Mouse (Mus musculus): ENCODE measurements around the gene Hmgcll1. TPM values are rescaled to one million over a fixed set of nuclear protein-coding genes. Genes with fewer than 3 reads are reported as not detected.

The Hmgcll1 gene
- total RNA-seq (2021) (under 1 TPM in 1 of 2 experiments, not detected in 1; 0.18 TPM), polyA plus RNA-seq (2012; rRNA removed) (0.12 and 0.29 TPM in 2 replicates)
- long read RNA-seq: 0 reads

GRCm38 (mm10) chr9:76014631-76015531 lies at the start of gene Hmgcll1:
Hmgcll1 (plus strand) TSS chr9:76014855.
- no peaks in the 10 kb centered on the region for H3K36me3 ChIP-seq (ENCODE audit: control insufficient read depth, insufficient read depth, low read length)
- 30% methylated on average over 40 of the region's 40 CpGs for WGBS
- intact Hi-C loops (cut with DNase I): no loop called here
- no peak for TF ChIP-seq POLR2A (IDR thresholded peaks at IDR 0.05; ENCODE audit: insufficient read depth, low read depth, low read length)
- TF ChIP-seq CTCF (IDR thresholded peaks at IDR 0.05): no peak
- TF ChIP-seq EP300 (IDR thresholded peaks at IDR 0.05; ENCODE audit: insufficient read depth, low read depth, low read length): no peak
- H3K27me3 ChIP-seq (ENCODE audit: control insufficient read depth, insufficient read depth, low read length): no peaks in the 10 kb centered on the region; the same call in 1 of the 2 replicates
- H3K79me2 ChIP-seq (replicated peaks; ENCODE audit: control insufficient read depth, insufficient read depth, low read length): no peaks in the 10 kb centered on the region
- no peak within 1 kb of the TSS for H3K9ac ChIP-seq (ENCODE audit: low read depth, low read length)
- H3K4me3 ChIP-seq: no peak within 1 kb of the TSS
- DNase-seq: no peak
- no peak within 1 kb of the TSS for H3K27ac ChIP-seq
- H3K4me1 ChIP-seq (ENCODE audit: control insufficient read depth, insufficient read depth, low read length): peaks cover 2% of the 10 kb centered on the region; the same call in 1 of the 2 replicates

GRCm38 (mm10) chr9:75980097-75980496 lies 34.6 kb upstream of the Hmgcll1 start:
- no peak for DNase-seq
- intact Hi-C loops (cut with DNase I): no loop called here
- Histone ChIP-seq H3K4me3 (no peak overlapping the region), H3K36me3 (ENCODE audit: control insufficient read depth, insufficient read depth, low read length) (no peaks in the 10 kb centered on the region), H3K27me3 (ENCODE audit: control insufficient read depth, insufficient read depth, low read length) (no peaks in the 10 kb centered on the region), H3K27ac (no peak overlapping the region), H3K79me2 (replicated peaks; ENCODE audit: control insufficient read depth, insufficient read depth, low read length) (no peaks in the 10 kb centered on the region), H3K4me1 (ENCODE audit: control insufficient read depth, insufficient read depth, low read length) (no peaks in the 10 kb centered on the region), H3K9ac (ENCODE audit: low read depth, low read length) (no peak overlapping the region)
- 68% methylated on average over 1 of the region's 1 CpGs for WGBS
- no peak for TF ChIP-seq CTCF (IDR thresholded peaks at IDR 0.05)
- TF ChIP-seq POLR2A (IDR thresholded peaks at IDR 0.05; ENCODE audit: insufficient read depth, low read depth, low read length): no peak
- TF ChIP-seq EP300 (IDR thresholded peaks at IDR 0.05; ENCODE audit: insufficient read depth, low read depth, low read length): no peak

- WGBS: 66% methylated on average over 1 of the region's 1 CpGs
- Histone ChIP-seq H3K36me3 (ENCODE audit: control insufficient read depth, insufficient read depth, low read length) (no peaks in the 10 kb centered on the region), H3K79me2 (replicated peaks; ENCODE audit: control insufficient read depth, insufficient read depth, low read length) (no peaks in the 10 kb centered on the region), H3K27me3 (ENCODE audit: control insufficient read depth, insufficient read depth, low read length) (no peaks in the 10 kb centered on the region), H3K27ac (no peak overlapping the region), H3K9ac (ENCODE audit: low read depth, low read length) (no peak overlapping the region), H3K4me1 (ENCODE audit: control insufficient read depth, insufficient read depth, low read length) (no peaks in the 10 kb centered on the region), H3K4me3 (no peak overlapping the region)
- intact Hi-C loops (cut with DNase I): no loop called here
- no peak for DNase-seq
- TF ChIP-seq EP300 (IDR thresholded peaks at IDR 0.05; ENCODE audit: insufficient read depth, low read depth, low read length): no peak
- no peak for TF ChIP-seq CTCF (IDR thresholded peaks at IDR 0.05)
- TF ChIP-seq POLR2A (IDR thresholded peaks at IDR 0.05; ENCODE audit: insufficient read depth, low read depth, low read length): no peak
Observed at GRCm38 (mm10) chr9:75981139-75981538, 33.5 kb upstream of the Hmgcll1 start.

GRCm38 (mm10) chr9:75989491-75989890 lies 25.2 kb upstream of the Hmgcll1 start:
- intact Hi-C loops (cut with DNase I): no loop called here
- Histone ChIP-seq H3K4me3 (no peak overlapping the region), H3K27me3 (ENCODE audit: control insufficient read depth, insufficient read depth, low read length) (no peaks in the 10 kb centered on the region), H3K4me1 (ENCODE audit: control insufficient read depth, insufficient read depth, low read length) (no peaks in the 10 kb centered on the region), H3K79me2 (replicated peaks; ENCODE audit: control insufficient read depth, insufficient read depth, low read length) (no peaks in the 10 kb centered on the region), H3K36me3 (ENCODE audit: control insufficient read depth, insufficient read depth, low read length) (no peaks in the 10 kb centered on the region), H3K9ac (ENCODE audit: low read depth, low read length) (no peak overlapping the region), H3K27ac (no peak overlapping the region)
- DNase-seq: no peak
- TF ChIP-seq POLR2A (IDR thresholded peaks at IDR 0.05; ENCODE audit: insufficient read depth, low read depth, low read length): no peak
- TF ChIP-seq CTCF (IDR thresholded peaks at IDR 0.05): no peak
- no peak for TF ChIP-seq EP300 (IDR thresholded peaks at IDR 0.05; ENCODE audit: insufficient read depth, low read depth, low read length)
- WGBS: 67% methylated on average over 4 of the region's 4 CpGs

GRCm38 (mm10) chr9:75998791-75999350 lies 15.8 kb upstream of the Hmgcll1 start:
- TF ChIP-seq CTCF (IDR thresholded peaks at IDR 0.05) (no peak), POLR2A (IDR thresholded peaks at IDR 0.05; ENCODE audit: insufficient read depth, low read depth, low read length) (no peak), EP300 (IDR thresholded peaks at IDR 0.05; ENCODE audit: insufficient read depth, low read depth, low read length) (no peak)
- Histone ChIP-seq H3K79me2 (replicated peaks; ENCODE audit: control insufficient read depth, insufficient read depth, low read length) (no peaks in the 10 kb centered on the region), H3K36me3 (ENCODE audit: control insufficient read depth, insufficient read depth, low read length) (peaks cover 3% of the 10 kb centered on the region), H3K4me3 (no peak overlapping the region), H3K27me3 (ENCODE audit: control insufficient read depth, insufficient read depth, low read length) (no peaks in the 10 kb centered on the region), H3K9ac (ENCODE audit: low read depth, low read length) (no peak overlapping the region), H3K27ac (no peak overlapping the region), H3K4me1 (ENCODE audit: control insufficient read depth, insufficient read depth, low read length) (no peaks in the 10 kb centered on the region; the same call in none of the 2 replicates)
- WGBS: 56% methylated on average over 2 of the region's 2 CpGs
- DNase-seq: no peak
- intact Hi-C loops (cut with DNase I): no loop called here
